Mouse (Mus musculus) forebrain, postnatal 0 days (tissue): ENCODE results near the gene Osbpl6. TPM values are rescaled to one million over a fixed set of nuclear protein-coding genes. Genes with fewer than 3 reads are reported as not detected.

Experiments used
- ATAC-seq: fragments of 200-750 bp; cut with Nextera tagmentation; 2 replicates; pipeline ENCODE4 v1.8.0; 2017; ENCODE audit warnings: mild to moderate bottlenecking, moderate library complexity
- DNase-seq: peaks from one replicate; pipeline ENCODE4 v3.0.0-alpha.2; 2015
- H3K27ac ChIP-seq: fragments of 300-500 bp; sonication (generic); 2 replicates; pipeline ENCODE4 v1.5.1; 2014; ENCODE audit warnings: low read depth, mild to moderate bottlenecking, antibody characterized with exemption, low read length, moderate library complexity, mixed read lengths
- H3K27me3 ChIP-seq: fragments of 300-500 bp; sonication (generic); 2 replicates; pipeline ENCODE4 v1.6.1; 2014; ENCODE audit warnings: mild to moderate bottlenecking, low read length, mixed read lengths; ENCODE audit not compliant: insufficient read depth
- H3K36me3 ChIP-seq: fragments of 300-500 bp; sonication (generic); 2 replicates; pipeline ENCODE4 v1.6.1; 2014; ENCODE audit warnings: mild to moderate bottlenecking, moderate library complexity; ENCODE audit not compliant: insufficient read depth
- H3K4me1 ChIP-seq: fragments of 300-500 bp; sonication (generic); 2 replicates; pipeline ENCODE4 v1.6.1; 2014; ENCODE audit warnings: antibody characterized with exemption; ENCODE audit not compliant: insufficient read depth
- H3K4me2 ChIP-seq: fragments of 300-500 bp; sonication (generic); 2 replicates; pipeline ENCODE4 v1.6.1; 2014; ENCODE audit warnings: low read depth, mild to moderate bottlenecking, moderate library complexity
- H3K4me3 ChIP-seq: fragments of 300-500 bp; sonication (generic); 2 replicates; pipeline ENCODE4 v1.5.1; 2014; ENCODE audit warnings: low read depth, low read length, mixed read lengths
- H3K9ac ChIP-seq: fragments of 300-500 bp; sonication (generic); 2 replicates; pipeline ENCODE4 v1.6.1; 2014; ENCODE audit warnings: mild to moderate bottlenecking
- H3K9me3 ChIP-seq: fragments of 300-500 bp; sonication (generic); 2 replicates; pipeline ENCODE4 v1.6.1; 2016; ENCODE audit warnings: low read length
- CTCF ChIP-seq: sonication (generic); IDR thresholded peaks from 2 replicates; pipeline ENCODE4 v1.5.1; 2016; ENCODE audit warnings: antibody characterized with exemption, control low read depth, low read depth
- WGBS: fragments of 180-500 bp; shearing (Covaris S2); extraction: QIAGEN DNeasy Blood & Tissue Kit; methylation state at CpG from one replicate; pipeline ENCODE4 v1.1.7; 2014; 5-methylcytosine and 5-hydroxymethylcytosine counted together
- polyA plus RNA-seq: library from polyadenylated mRNA; unstranded; fragments of >200 nt; fragmentation: Nextera tagmentation; extraction: Ambion mirVana; gene quantifications from 2 replicates; pipeline ENCODE4 v1.2.1, GENCODE M21; 2015
- total RNA-seq: library from RNA; depleted of rRNA; stranded (reverse); fragments of >200 nt; gene quantifications from 2 replicates; pipeline ENCODE4 v1.2.3, GENCODE M21; 2014

Osbpl6 gene
- total and polyA plus RNA-seq, 2 experiments from 2014 or later, result 17.1 to 19.5 TPM

DNA sequence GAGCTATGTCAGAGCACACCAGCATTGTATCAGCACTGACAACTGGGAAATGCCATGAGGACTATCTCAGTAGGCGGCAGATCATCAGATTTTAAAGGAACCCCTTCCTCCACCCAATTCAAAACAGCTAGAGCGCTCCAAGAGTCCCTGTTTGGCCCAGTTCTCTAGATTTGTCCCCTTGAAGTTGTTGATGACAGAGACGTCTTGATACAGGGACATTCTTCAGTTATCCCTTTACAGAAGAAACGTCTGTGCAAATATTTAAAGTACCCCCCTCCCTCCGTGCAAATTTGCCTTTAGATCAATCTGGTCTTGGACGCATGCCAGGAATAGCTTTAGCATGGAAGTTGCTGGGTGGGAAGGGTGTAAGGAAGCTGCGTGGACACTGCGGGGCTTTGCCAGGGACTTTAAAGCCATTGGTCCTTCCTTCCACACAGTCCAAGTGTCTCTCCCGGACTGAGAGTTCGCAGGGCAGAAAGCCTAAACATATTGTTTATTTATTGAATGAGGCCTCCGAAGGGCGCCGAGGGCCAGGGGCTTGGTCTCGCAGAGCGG lies 635 bp upstream of the Osbpl6 start:
- Histone ChIP-seq H3K4me3 (peak overlapping the region; percentile 99), H3K9me3 (no peaks in the 10 kb centered on the region), H3K9ac (peak overlapping the region; percentile 95), H3K4me1 (peaks cover 5% of the 10 kb centered on the region; the same call in 1 of the 2 replicates), H3K36me3 (no peaks in the 10 kb centered on the region), H3K27me3 (no peaks in the 10 kb centered on the region; the same call in 1 of the 2 replicates), H3K27ac (peak overlapping the region; percentile 91), H3K4me2 (peak overlapping the region; percentile 89)
- peak; percentile 23 for ATAC-seq
- DNase-seq, result peak; percentile 71
- 1% methylated on average over 15 of the region's 15 CpGs for WGBS
- no peak for TF ChIP-seq CTCF

DNA sequence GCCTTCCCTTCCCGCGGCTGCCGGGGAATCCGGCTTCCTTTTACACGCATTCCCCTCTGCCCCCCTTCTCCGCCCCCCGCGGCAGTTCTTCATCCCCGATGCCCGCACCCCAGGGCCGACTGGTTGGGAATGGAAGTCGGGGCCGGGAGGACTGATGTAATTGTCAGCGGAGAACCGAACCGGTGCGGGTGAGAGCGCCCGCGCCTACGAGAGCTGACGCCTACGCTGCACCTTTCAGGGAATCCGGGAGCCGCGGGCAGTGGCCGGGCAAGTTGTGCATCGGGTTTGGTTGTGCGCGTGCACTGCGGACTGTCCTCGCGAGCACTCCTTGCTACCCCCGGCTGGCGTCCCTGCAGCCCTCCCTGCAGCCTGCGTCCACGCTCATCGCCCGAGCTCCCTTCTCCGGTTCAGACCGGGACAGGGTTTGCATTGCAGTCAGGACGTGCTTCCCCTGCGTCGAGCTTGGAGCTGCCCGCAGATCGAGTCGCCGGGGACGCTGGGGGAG lies 681 bp downstream of the Osbpl6 start:
- Histone ChIP-seq H3K9ac (peak overlapping the region; percentile 95), H3K36me3 (no peaks in the 10 kb centered on the region), H3K9me3 (no peaks in the 10 kb centered on the region), H3K4me2 (peak overlapping the region; percentile 89), H3K4me3 (peak overlapping the region; percentile 99), H3K27me3 (no peaks in the 10 kb centered on the region; the same call in 1 of the 2 replicates), H3K27ac (peak overlapping the region; percentile 91), H3K4me1 (peaks cover 5% of the 10 kb centered on the region; the same call in 1 of the 2 replicates)
- no peak for TF ChIP-seq CTCF
- ATAC-seq (peak; percentile 58), DNase-seq (peak; percentile 69)
- WGBS, result under 1% methylated on average over 47 of the region's 49 CpGs

DNA sequence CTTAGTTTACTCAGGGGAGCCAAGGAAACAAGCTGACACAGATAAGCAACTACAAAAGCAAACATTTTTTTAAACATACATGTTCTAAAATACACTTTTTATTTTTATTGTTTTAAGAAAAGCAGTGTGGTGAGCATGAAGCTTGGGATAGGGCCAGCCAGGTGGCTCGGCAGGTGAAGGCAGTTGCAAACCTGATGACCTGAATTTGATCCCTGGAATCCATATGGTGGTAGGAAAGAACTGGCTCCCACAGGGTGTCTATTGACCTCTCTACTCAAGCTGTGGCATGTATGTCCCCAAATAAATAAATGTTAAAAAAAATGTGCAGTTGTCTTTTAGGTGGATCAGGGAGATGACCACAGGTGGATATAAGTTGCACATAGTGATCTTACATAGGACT lies 3.2 kb downstream of the Osbpl6 start:
- no peaks in the 10 kb centered on the region for H3K36me3 ChIP-seq
- no peak overlapping the region for H3K4me2 ChIP-seq
- DNase-seq (no peak), ATAC-seq (no peak)
- H3K9ac ChIP-seq, result no peak overlapping the region
- H3K9me3 ChIP-seq, result no peaks in the 10 kb centered on the region
- H3K4me1 ChIP-seq, result peaks cover 5% of the 10 kb centered on the region; the same call in 1 of the 2 replicates
- H3K27me3 ChIP-seq, result no peaks in the 10 kb centered on the region
- TF ChIP-seq CTCF, result no peak
- no peak overlapping the region for H3K4me3 ChIP-seq
- 84% methylated on average over 1 of the region's 1 CpGs for WGBS
- H3K27ac ChIP-seq, result no peak overlapping the region

DNA sequence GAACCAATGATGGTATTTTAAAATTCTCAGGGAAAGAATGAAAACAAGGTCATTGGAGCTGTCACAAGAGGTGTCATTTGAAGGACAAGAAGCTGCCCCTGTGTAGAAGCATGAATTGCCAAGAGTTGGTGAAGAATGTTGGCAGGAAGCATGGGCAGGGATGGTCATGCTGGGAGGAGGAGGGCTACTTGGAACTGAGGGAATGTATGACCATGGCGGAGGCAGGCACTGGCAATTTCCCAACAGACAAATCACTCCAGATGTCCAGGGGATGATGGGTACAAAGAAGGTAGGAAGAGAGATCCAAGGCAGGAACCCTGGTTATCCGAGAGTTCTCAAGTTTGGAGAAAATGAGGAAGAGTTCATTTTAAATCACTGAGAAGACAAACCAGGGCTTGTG lies 3.7 kb downstream of the Osbpl6 start:
- Histone ChIP-seq H3K4me1 (peaks cover 5% of the 10 kb centered on the region; the same call in 1 of the 2 replicates), H3K27me3 (no peaks in the 10 kb centered on the region), H3K9ac (no peak overlapping the region), H3K9me3 (no peaks in the 10 kb centered on the region), H3K36me3 (no peaks in the 10 kb centered on the region), H3K4me2 (no peak overlapping the region), H3K4me3 (no peak overlapping the region), H3K27ac (no peak overlapping the region)
- DNase-seq (no peak), ATAC-seq (no peak)
- WGBS, result 85% methylated on average over 2 of the region's 2 CpGs
- no peak for TF ChIP-seq CTCF

- Histone ChIP-seq H3K27me3 (no peaks in the 10 kb centered on the region), H3K4me1 (no peaks in the 10 kb centered on the region), H3K4me2 (no peak overlapping the region), H3K36me3 (no peaks in the 10 kb centered on the region), H3K4me3 (no peak overlapping the region), H3K9ac (no peak overlapping the region), H3K27ac (no peak overlapping the region), H3K9me3 (no peaks in the 10 kb centered on the region)
- DNase-seq (peak; percentile 58), ATAC-seq (peak; percentile 79)
- WGBS, result 47% methylated on average over 2 of the region's 2 CpGs
- TF ChIP-seq CTCF, result no peak
These were observed 6.6 kb downstream of the Osbpl6 start for GRCm38 (mm10) chr2:76412924-76413323.

GRCm38 (mm10) chr2:76417446-76418141 lies 11.3 kb downstream of the Osbpl6 start:
- Histone ChIP-seq H3K4me2 (no peak overlapping the region), H3K36me3 (no peaks in the 10 kb centered on the region), H3K4me1 (no peaks in the 10 kb centered on the region), H3K4me3 (no peak overlapping the region), H3K9ac (no peak overlapping the region), H3K9me3 (no peaks in the 10 kb centered on the region), H3K27ac (no peak overlapping the region), H3K27me3 (no peaks in the 10 kb centered on the region)
- DNase-seq, result no peak
- ATAC-seq, result no peak
- 94% methylated on average over 14 of the region's 14 CpGs for WGBS
- TF ChIP-seq CTCF, result no peak

- no peaks in the 10 kb centered on the region for H3K36me3 ChIP-seq
- H3K4me1 ChIP-seq, result no peaks in the 10 kb centered on the region
- no peak overlapping the region for H3K4me2 ChIP-seq
- H3K9ac ChIP-seq, result no peak overlapping the region
- WGBS, result 93% methylated on average over 3 of the region's 3 CpGs
- DNase-seq (no peak), ATAC-seq (no peak)
- no peak overlapping the region for H3K27ac ChIP-seq
- TF ChIP-seq CTCF, result no peak
- no peaks in the 10 kb centered on the region for H3K9me3 ChIP-seq
- no peak overlapping the region for H3K4me3 ChIP-seq
- H3K27me3 ChIP-seq, result no peaks in the 10 kb centered on the region
These were observed 11.8 kb downstream of the Osbpl6 start for GRCm38 (mm10) chr2:76418142-76418518.
